Mouse (Mus musculus): ENCODE measurements around the gene Slc31a1. TPM values are rescaled to one million over a fixed set of nuclear protein-coding genes. Genes with fewer than 3 reads are reported as not detected.

Gene Slc31a1
- polyA plus RNA-seq, 1 experiment = 7.3 TPM

- Histone ChIP-seq H3K4me1 (ENCODE audit: control insufficient read depth, insufficient read depth, low read length) (peaks cover 2% of the 10 kb centered on the region; the same call in 1 of the 2 replicates), H3K27ac (ENCODE audit: control insufficient read depth, insufficient read depth, low read depth, low read length, poor library complexity) (peak overlapping the region; percentile 51; the same call in 1 of the 2 replicates), H3K4me3 (replicated peaks; ENCODE audit: control insufficient read depth, low read depth, low read length) (no peak overlapping the region)
- TF ChIP-seq CTCF (IDR thresholded peaks at IDR 0.05; ENCODE audit: control insufficient read depth, insufficient read depth, low read length) (no peak), POLR2A (IDR thresholded peaks at IDR 0.05; ENCODE audit: borderline replicate concordance, control insufficient read depth, low read depth, low read length) (no peak)
- 22% methylated on average over 6 of the region's 6 CpGs for WGBS
Observed at GRCm38 (mm10) chr4:62367586-62367985, 7.1 kb downstream of the Slc31a1 start.

GRCm38 (mm10) chr4:62369091-62369490 lies 8.6 kb downstream of the Slc31a1 start:
- no peak for TF ChIP-seq POLR2A (IDR thresholded peaks at IDR 0.05; ENCODE audit: borderline replicate concordance, control insufficient read depth, low read depth, low read length)
- TF ChIP-seq CTCF (IDR thresholded peaks at IDR 0.05; ENCODE audit: control insufficient read depth, insufficient read depth, low read length) = no peak
- WGBS = 36% methylated on average over 3 of the region's 3 CpGs

GRCm38 (mm10) chr4:62372410-62372809 lies 11.9 kb downstream of the Slc31a1 start:
- H3K27ac ChIP-seq (ENCODE audit: control insufficient read depth, insufficient read depth, low read depth, low read length, poor library complexity) = no peak overlapping the region

More at GRCm38 (mm10) chr4:62369091-62369490, 8.6 kb downstream of the Slc31a1 start:
- H3K27ac ChIP-seq (ENCODE audit: control insufficient read depth, insufficient read depth, low read depth, low read length, poor library complexity) = no peak overlapping the region
- no peak overlapping the region for H3K4me3 ChIP-seq (replicated peaks; ENCODE audit: control insufficient read depth, low read depth, low read length)
- peaks cover 2% of the 10 kb centered on the region; the same call in 1 of the 2 replicates for H3K4me1 ChIP-seq (ENCODE audit: control insufficient read depth, insufficient read depth, low read length)

GRCm38 (mm10) chr4:62372818-62373520 lies 12.4 kb downstream of the Slc31a1 start:
- no peak overlapping the region for H3K27ac ChIP-seq (ENCODE audit: control insufficient read depth, insufficient read depth, low read depth, low read length, poor library complexity)
- H3K4me3 ChIP-seq (replicated peaks; ENCODE audit: control insufficient read depth, low read depth, low read length) = no peak overlapping the region
- WGBS = 47% methylated on average over 9 of the region's 9 CpGs
- peaks cover under 1% of the 10 kb centered on the region; the same call in 1 of the 2 replicates for H3K4me1 ChIP-seq (ENCODE audit: control insufficient read depth, insufficient read depth, low read length)
- TF ChIP-seq POLR2A (IDR thresholded peaks at IDR 0.05; ENCODE audit: borderline replicate concordance, control insufficient read depth, low read depth, low read length) = no peak
- no peak for TF ChIP-seq CTCF (IDR thresholded peaks at IDR 0.05; ENCODE audit: control insufficient read depth, insufficient read depth, low read length)

More at GRCm38 (mm10) chr4:62372410-62372809, 11.9 kb downstream of the Slc31a1 start:
- H3K4me3 ChIP-seq (replicated peaks; ENCODE audit: control insufficient read depth, low read depth, low read length) = no peak overlapping the region
- TF ChIP-seq CTCF (IDR thresholded peaks at IDR 0.05; ENCODE audit: control insufficient read depth, insufficient read depth, low read length) (no peak), POLR2A (IDR thresholded peaks at IDR 0.05; ENCODE audit: borderline replicate concordance, control insufficient read depth, low read depth, low read length) (no peak)
- peaks cover 2% of the 10 kb centered on the region; the same call in 1 of the 2 replicates for H3K4me1 ChIP-seq (ENCODE audit: control insufficient read depth, insufficient read depth, low read length)
- 87% methylated on average over 1 of the region's 1 CpGs for WGBS

GRCm38 (mm10) chr4:62373668-62374067 lies 13.1 kb downstream of the Slc31a1 start:
- WGBS = 75% methylated on average over 7 of the region's 7 CpGs
- Histone ChIP-seq H3K27ac (ENCODE audit: control insufficient read depth, insufficient read depth, low read depth, low read length, poor library complexity) (no peak overlapping the region), H3K4me1 (ENCODE audit: control insufficient read depth, insufficient read depth, low read length) (no peaks in the 10 kb centered on the region; the same call in 1 of the 2 replicates), H3K4me3 (replicated peaks; ENCODE audit: control insufficient read depth, low read depth, low read length) (no peak overlapping the region)
- no peak for TF ChIP-seq CTCF (IDR thresholded peaks at IDR 0.05; ENCODE audit: control insufficient read depth, insufficient read depth, low read length)
- no peak for TF ChIP-seq POLR2A (IDR thresholded peaks at IDR 0.05; ENCODE audit: borderline replicate concordance, control insufficient read depth, low read depth, low read length)

GRCm38 (mm10) chr4:62374342-62374741 lies 13.8 kb downstream of the Slc31a1 start:
- WGBS = 72% methylated on average over 4 of the region's 4 CpGs

GRCm38 (mm10) chr4:62376123-62376522 lies 15.6 kb downstream of the Slc31a1 start:
- 84% methylated on average over 2 of the region's 2 CpGs for WGBS
- H3K27ac ChIP-seq (ENCODE audit: control insufficient read depth, insufficient read depth, low read depth, low read length, poor library complexity) = no peak overlapping the region
- H3K4me1 ChIP-seq (ENCODE audit: control insufficient read depth, insufficient read depth, low read length) = no peaks in the 10 kb centered on the region
- TF ChIP-seq CTCF (IDR thresholded peaks at IDR 0.05; ENCODE audit: control insufficient read depth, insufficient read depth, low read length) (no peak), POLR2A (IDR thresholded peaks at IDR 0.05; ENCODE audit: borderline replicate concordance, control insufficient read depth, low read depth, low read length) (no peak)
- no peak overlapping the region for H3K4me3 ChIP-seq (replicated peaks; ENCODE audit: control insufficient read depth, low read depth, low read length)

More at GRCm38 (mm10) chr4:62374342-62374741, 13.8 kb downstream of the Slc31a1 start:
- Histone ChIP-seq H3K4me1 (ENCODE audit: control insufficient read depth, insufficient read depth, low read length) (no peaks in the 10 kb centered on the region; the same call in 1 of the 2 replicates), H3K27ac (ENCODE audit: control insufficient read depth, insufficient read depth, low read depth, low read length, poor library complexity) (no peak overlapping the region), H3K4me3 (replicated peaks; ENCODE audit: control insufficient read depth, low read depth, low read length) (no peak overlapping the region)
- TF ChIP-seq CTCF (IDR thresholded peaks at IDR 0.05; ENCODE audit: control insufficient read depth, insufficient read depth, low read length) (no peak), POLR2A (IDR thresholded peaks at IDR 0.05; ENCODE audit: borderline replicate concordance, control insufficient read depth, low read depth, low read length) (no peak)

GRCm38 (mm10) chr4:62379724-62380381 lies 19.3 kb downstream of the Slc31a1 start:
- Histone ChIP-seq H3K27ac (ENCODE audit: control insufficient read depth, insufficient read depth, low read depth, low read length, poor library complexity) (no peak overlapping the region), H3K4me3 (replicated peaks; ENCODE audit: control insufficient read depth, low read depth, low read length) (no peak overlapping the region), H3K4me1 (ENCODE audit: control insufficient read depth, insufficient read depth, low read length) (no peaks in the 10 kb centered on the region)
- TF ChIP-seq POLR2A (IDR thresholded peaks at IDR 0.05; ENCODE audit: borderline replicate concordance, control insufficient read depth, low read depth, low read length) (no peak), CTCF (IDR thresholded peaks at IDR 0.05; ENCODE audit: control insufficient read depth, insufficient read depth, low read length) (no peak)
- 82% methylated on average over 9 of the region's 9 CpGs for WGBS

Data from bone marrow, adult 2 months (tissue).